Mouse (Mus musculus) neural tube, embryonic 15.5 days (tissue): ENCODE results near the gene Slc5a2. TPM values are rescaled to one million over a fixed set of nuclear protein-coding genes. Genes with fewer than 3 reads are reported as not detected.
A peak's percentile ranks its signal among the peaks of the same experiment; 100 is the strongest.

Experiments used
- ATAC-seq: fragments of 200-750 bp; cut with Nextera tagmentation; 2 replicates; pipeline ENCODE4 v1.8.0; 2017; ENCODE audit warnings: mild to moderate bottlenecking, moderate TSS enrichment, moderate library complexity; ENCODE audit not compliant: low FRiP score
- H3K27ac ChIP-seq: fragments of 300-500 bp; sonication (generic); replicated peaks from 2 replicates; pipeline ENCODE4 v1.5.1; 2015; ENCODE audit warnings: mild to moderate bottlenecking, inconsistent platforms
- H3K27me3 ChIP-seq: fragments of 300-500 bp; sonication (generic); replicated peaks from 2 replicates; pipeline ENCODE4 v1.6.1; 2015; ENCODE audit warnings: inconsistent platforms
- H3K36me3 ChIP-seq: fragments of 300-500 bp; sonication (generic); 2 replicates; pipeline ENCODE4 v1.6.1; 2015; ENCODE audit warnings: inconsistent platforms
- H3K4me1 ChIP-seq: fragments of 300-500 bp; sonication (generic); 2 replicates; pipeline ENCODE4 v1.6.1; 2015; ENCODE audit warnings: inconsistent platforms
- H3K4me2 ChIP-seq: fragments of 300-500 bp; sonication (generic); 2 replicates; pipeline ENCODE4 v1.6.1; 2015; ENCODE audit warnings: inconsistent platforms, mild to moderate bottlenecking, moderate library complexity
- H3K4me3 ChIP-seq: fragments of 300-500 bp; sonication (generic); replicated peaks from 2 replicates; pipeline ENCODE4 v1.5.1; 2015; ENCODE audit warnings: mild to moderate bottlenecking, inconsistent platforms
- H3K9ac ChIP-seq: fragments of 300-500 bp; sonication (generic); replicated peaks from 2 replicates; pipeline ENCODE4 v1.6.1; 2015; ENCODE audit warnings: mild to moderate bottlenecking, inconsistent platforms
- H3K9me3 ChIP-seq: fragments of 300-500 bp; sonication (generic); replicated peaks from 2 replicates; pipeline ENCODE4 v1.6.1; 2016; ENCODE audit warnings: inconsistent platforms
- WGBS: fragments of 180-500 bp; shearing (Covaris S2); methylation state at CpG from one replicate; pipeline ENCODE4 v1.1.7; 2015; ENCODE audit warnings: mixed read lengths; 5-methylcytosine and 5-hydroxymethylcytosine counted together
- polyA plus RNA-seq: library from polyadenylated mRNA; unstranded; fragments of >200 nt; fragmentation: Nextera tagmentation; extraction: Ambion mirVana; gene quantifications from 2 replicates; pipeline ENCODE4 v1.2.1, GENCODE M21; 2015

Slc5a2 gene
- polyA plus RNA-seq = 0.10 TPM in 1 of 2 replicates, not detected in the other

- no peak within 1 kb of the TSS for H3K4me3 ChIP-seq
- no peak within 1 kb of the TSS for H3K9ac ChIP-seq
- H3K9me3 ChIP-seq = no peaks in the 10 kb centered on the region
- H3K27ac ChIP-seq = no peak within 1 kb of the TSS
- H3K4me2 ChIP-seq = no peak within 1 kb of the TSS
- no peaks in the 10 kb centered on the region for H3K36me3 ChIP-seq
- ATAC-seq = no peak
- H3K4me1 ChIP-seq = no peaks in the 10 kb centered on the region
- 89% methylated on average over 6 of the region's 6 CpGs for WGBS
- H3K27me3 ChIP-seq = no peaks in the 10 kb centered on the region
Observed at GRCm38 (mm10) chr7:128265411-128265810, at the start of gene Slc5a2. TSS of gene Slc5a2 (plus strand) at chr7:128265657.

DNA sequence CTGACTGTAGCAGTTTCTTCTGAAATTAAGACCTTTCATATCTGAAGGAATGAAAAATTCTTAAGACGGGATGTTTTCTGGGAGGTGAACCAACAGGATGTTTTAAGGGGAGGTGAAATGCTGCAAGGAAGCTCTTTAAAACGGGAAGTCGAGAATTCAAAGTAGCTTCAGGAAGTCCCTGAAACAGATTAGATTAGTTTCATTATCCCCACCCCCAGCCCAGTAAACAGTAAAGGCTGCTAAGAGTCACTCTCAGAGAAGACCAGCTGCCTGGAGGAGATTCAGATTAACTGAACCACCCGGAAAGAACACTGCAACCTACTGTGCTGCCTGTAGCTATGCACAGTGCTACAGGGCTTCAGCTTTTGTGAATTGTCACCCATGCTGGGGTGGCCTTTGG lies 45.5 kb upstream of the Slc5a2 start:
- Histone ChIP-seq H3K4me3 (no peak overlapping the region), H3K9ac (no peak overlapping the region), H3K9me3 (no peaks in the 10 kb centered on the region), H3K4me1 (no peaks in the 10 kb centered on the region), H3K36me3 (no peaks in the 10 kb centered on the region), H3K27me3 (no peaks in the 10 kb centered on the region), H3K27ac (no peak overlapping the region), H3K4me2 (no peak overlapping the region)
- ATAC-seq = no peak
- 91% methylated on average over 4 of the region's 4 CpGs for WGBS

DNA sequence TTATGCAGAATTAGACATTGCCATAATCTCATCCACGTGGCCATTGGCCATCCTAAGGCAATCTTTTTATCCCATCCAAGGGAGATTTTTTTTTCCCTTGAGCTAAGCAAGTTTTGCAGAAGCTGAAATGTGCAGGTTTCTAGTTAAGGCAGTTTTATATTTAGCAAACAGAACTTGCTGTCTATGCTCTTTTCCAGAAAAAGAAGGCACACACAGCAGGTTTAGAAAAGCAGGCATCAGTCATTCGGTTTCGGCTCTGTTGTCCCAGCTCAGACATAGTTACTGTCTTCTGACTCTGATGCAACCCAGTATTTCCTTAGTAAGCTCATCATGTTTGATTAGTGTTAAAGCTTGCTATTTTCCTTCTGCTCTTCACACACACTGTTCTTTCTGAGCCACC lies 44.5 kb upstream of the Slc5a2 start:
- H3K9ac ChIP-seq = no peak overlapping the region
- no peaks in the 10 kb centered on the region for H3K36me3 ChIP-seq
- no peaks in the 10 kb centered on the region for H3K27me3 ChIP-seq
- no peak overlapping the region for H3K4me3 ChIP-seq
- H3K4me2 ChIP-seq = no peak overlapping the region
- WGBS = 82% methylated on average over 3 of the region's 3 CpGs
- H3K27ac ChIP-seq = no peak overlapping the region
- no peaks in the 10 kb centered on the region for H3K9me3 ChIP-seq
- no peak for ATAC-seq
- H3K4me1 ChIP-seq = no peaks in the 10 kb centered on the region

DNA sequence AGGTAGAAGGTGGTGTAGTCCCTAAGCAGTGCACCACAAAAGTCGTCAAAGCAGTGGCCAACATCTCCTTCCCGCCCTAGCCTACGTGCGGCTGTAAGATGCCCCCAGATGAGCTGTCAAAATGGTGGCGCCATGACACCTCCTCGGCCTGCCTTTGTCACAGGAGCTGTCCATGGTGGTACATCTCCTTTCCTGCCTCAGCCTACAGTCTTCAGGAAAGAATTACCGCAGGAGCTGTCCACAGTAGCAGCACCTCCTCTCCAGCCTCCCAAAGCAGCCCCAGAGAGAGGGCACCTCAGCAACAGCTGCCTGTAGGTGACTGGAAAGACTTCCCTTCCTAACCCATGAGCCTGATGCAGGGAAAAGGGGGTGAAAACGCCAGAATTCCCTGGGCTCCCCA lies 33.7 kb upstream of the Slc5a2 start:
- Histone ChIP-seq H3K27ac (no peak overlapping the region), H3K9me3 (no peaks in the 10 kb centered on the region), H3K27me3 (no peaks in the 10 kb centered on the region), H3K9ac (no peak overlapping the region), H3K4me2 (no peak overlapping the region), H3K4me3 (no peak overlapping the region), H3K4me1 (peaks cover 4% of the 10 kb centered on the region), H3K36me3 (no peaks in the 10 kb centered on the region)
- ATAC-seq = no peak
- WGBS = 50% methylated on average over 8 of the region's 8 CpGs

GRCm38 (mm10) chr7:128234796-128235195 lies 30.7 kb upstream of the Slc5a2 start:
- 89% methylated on average over 2 of the region's 2 CpGs for WGBS
- Histone ChIP-seq H3K4me3 (no peak overlapping the region), H3K36me3 (no peaks in the 10 kb centered on the region; the same call in 1 of the 2 replicates), H3K27ac (no peak overlapping the region), H3K9me3 (no peaks in the 10 kb centered on the region), H3K27me3 (no peaks in the 10 kb centered on the region), H3K4me1 (peaks cover 21% of the 10 kb centered on the region), H3K4me2 (no peak overlapping the region), H3K9ac (no peak overlapping the region)
- no peak for ATAC-seq

DNA sequence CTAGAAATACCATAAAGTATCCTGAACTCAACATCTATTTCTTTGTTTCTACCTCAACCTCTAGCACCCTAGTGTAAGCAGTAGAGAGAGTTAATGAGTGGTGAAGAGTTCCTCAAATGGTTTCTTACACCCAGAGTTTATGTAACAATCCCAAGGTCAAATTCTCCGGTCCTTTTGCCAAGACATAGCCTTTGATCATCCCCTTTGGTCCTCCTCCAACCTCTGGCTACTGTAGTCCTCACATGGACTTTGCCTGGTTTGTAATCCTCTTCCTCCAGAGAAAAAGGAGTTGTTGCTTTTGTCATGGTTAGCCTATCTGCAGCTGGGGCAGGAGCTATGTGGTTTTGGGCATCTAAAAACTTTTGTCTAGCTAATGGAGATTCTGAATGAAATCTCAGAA lies 30.0 kb upstream of the Slc5a2 start:
- peaks cover 5% of the 10 kb centered on the region for H3K36me3 ChIP-seq
- H3K27me3 ChIP-seq = no peaks in the 10 kb centered on the region
- H3K4me2 ChIP-seq = no peak overlapping the region
- H3K4me3 ChIP-seq = no peak overlapping the region
- no peak overlapping the region for H3K27ac ChIP-seq
- peaks cover 26% of the 10 kb centered on the region for H3K4me1 ChIP-seq
- whole genome bisulfite sequencing = 93% methylated on average over 1 of the region's 1 CpGs
- no peak for ATAC-seq
- no peak overlapping the region for H3K9ac ChIP-seq
- H3K9me3 ChIP-seq = no peaks in the 10 kb centered on the region

- ATAC-seq = no peak
- Histone ChIP-seq H3K9ac (peak overlapping the region; percentile 83), H3K9me3 (no peaks in the 10 kb centered on the region), H3K27ac (peak overlapping the region; percentile 100), H3K4me2 (peak overlapping the region; percentile 72), H3K36me3 (peaks cover 14% of the 10 kb centered on the region), H3K27me3 (no peaks in the 10 kb centered on the region), H3K4me1 (peaks cover 31% of the 10 kb centered on the region), H3K4me3 (peak overlapping the region; percentile 77)
- WGBS = 94% methylated on average over 13 of the region's 13 CpGs
Observed at GRCm38 (mm10) chr7:128236426-128236825, 29.0 kb upstream of the Slc5a2 start.

GRCm38 (mm10) chr7:128236856-128237592 lies 28.4 kb upstream of the Slc5a2 start, which contains the start of gene Armc5:
TSS of gene Armc5 (plus strand) at chr7:128237342.
- Histone ChIP-seq H3K9ac (peak within 1 kb of the TSS; percentile 83), H3K4me3 (peak within 1 kb of the TSS; percentile 77), H3K4me2 (peak within 1 kb of the TSS; percentile 72), H3K27me3 (no peaks in the 10 kb centered on the region), H3K4me1 (peaks cover 31% of the 10 kb centered on the region), H3K9me3 (no peaks in the 10 kb centered on the region), H3K27ac (peak within 1 kb of the TSS; percentile 100), H3K36me3 (peaks cover 20% of the 10 kb centered on the region)
- ATAC-seq = peak; percentile 23; the same call in 1 of the 2 replicates
- 28% methylated on average over 37 of the region's 37 CpGs for WGBS

DNA sequence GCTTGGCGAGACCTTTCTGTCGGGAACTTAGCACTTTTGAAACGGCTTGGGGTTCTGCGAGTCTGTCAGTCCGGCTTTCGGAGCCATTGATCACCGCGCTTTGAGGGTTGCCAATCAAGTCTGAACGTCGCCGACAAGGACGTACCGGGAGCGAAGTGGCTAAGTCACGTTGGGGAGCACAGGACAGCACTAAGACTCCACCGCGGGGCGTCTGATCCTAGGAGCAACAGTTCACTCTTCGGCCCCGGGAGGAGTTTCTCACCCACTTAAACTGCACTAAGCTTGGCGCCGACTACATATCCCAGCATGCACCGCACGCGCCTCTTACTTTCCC lies 27.9 kb upstream of the Slc5a2 start:
- ATAC-seq = no peak
- Histone ChIP-seq H3K4me1 (peaks cover 31% of the 10 kb centered on the region), H3K27ac (peak overlapping the region; percentile 100), H3K4me2 (peak overlapping the region; percentile 72), H3K9ac (peak overlapping the region; percentile 83), H3K36me3 (peaks cover 25% of the 10 kb centered on the region), H3K4me3 (peak overlapping the region; percentile 77), H3K9me3 (no peaks in the 10 kb centered on the region), H3K27me3 (no peaks in the 10 kb centered on the region)
- under 1% methylated on average over 25 of the region's 25 CpGs for WGBS

- WGBS = under 1% methylated on average over 71 of the region's 72 CpGs
- H3K36me3 ChIP-seq = peaks cover 31% of the 10 kb centered on the region
- ATAC-seq = peak; percentile 94
- H3K4me1 ChIP-seq = peaks cover 31% of the 10 kb centered on the region
- H3K4me2 ChIP-seq = peak within 1 kb of the TSS; percentile 72
- H3K27ac ChIP-seq = peak within 1 kb of the TSS; percentile 100
- H3K9ac ChIP-seq = peak within 1 kb of the TSS; percentile 83
- H3K9me3 ChIP-seq = no peaks in the 10 kb centered on the region
- peak within 1 kb of the TSS; percentile 77 for H3K4me3 ChIP-seq
- H3K27me3 ChIP-seq = no peaks in the 10 kb centered on the region
Observed at GRCm38 (mm10) chr7:128237927-128238778, 27.3 kb upstream of the Slc5a2 start, which contains the start of gene 9130023H24Rik. TSS of gene 9130023H24Rik (minus strand) at chr7:128238031.

DNA sequence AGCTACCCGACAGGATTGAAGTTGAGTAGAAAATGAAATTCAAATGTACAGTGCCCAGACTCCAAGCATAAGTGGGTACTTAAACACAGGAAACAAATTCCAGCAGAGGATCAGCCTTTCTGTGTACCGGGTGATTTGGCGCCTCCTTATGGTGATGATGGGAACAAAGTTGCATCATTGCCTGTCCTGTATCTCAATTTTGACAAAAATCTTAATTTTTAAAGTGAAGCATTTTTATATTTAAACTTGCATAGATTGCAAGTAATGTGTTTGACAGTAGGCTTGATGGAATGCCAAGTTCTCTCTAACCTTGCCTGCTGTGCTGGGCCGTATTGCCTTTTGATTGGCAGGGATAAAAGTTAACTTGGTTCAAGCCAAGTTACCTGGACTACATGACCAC lies 26.5 kb upstream of the Slc5a2 start:
- H3K27ac ChIP-seq = peak overlapping the region; percentile 100
- no peak overlapping the region for H3K9ac ChIP-seq
- H3K9me3 ChIP-seq = no peaks in the 10 kb centered on the region
- 25% methylated on average over 4 of the region's 4 CpGs for WGBS
- H3K4me3 ChIP-seq = peak overlapping the region; percentile 77
- H3K4me1 ChIP-seq = peaks cover 31% of the 10 kb centered on the region
- peaks cover 34% of the 10 kb centered on the region for H3K36me3 ChIP-seq
- H3K27me3 ChIP-seq = no peaks in the 10 kb centered on the region
- peak overlapping the region; percentile 72 for H3K4me2 ChIP-seq
- ATAC-seq = no peak
